Mouse (Mus musculus) retina, postnatal 1 day (tissue): Measurements from ENCODE around the gene Gm10324.
"Not testable (repeated sequence)": the region's sequence is repeated elsewhere in the genome, so short reads cannot be mapped to it uniquely, and the experiment has no call there.

Source experiments
- DNase-seq: peaks from one replicate; pipeline ENCODE4 v3.0.0-alpha.2; 2012

Gene Gm10324

DNA sequence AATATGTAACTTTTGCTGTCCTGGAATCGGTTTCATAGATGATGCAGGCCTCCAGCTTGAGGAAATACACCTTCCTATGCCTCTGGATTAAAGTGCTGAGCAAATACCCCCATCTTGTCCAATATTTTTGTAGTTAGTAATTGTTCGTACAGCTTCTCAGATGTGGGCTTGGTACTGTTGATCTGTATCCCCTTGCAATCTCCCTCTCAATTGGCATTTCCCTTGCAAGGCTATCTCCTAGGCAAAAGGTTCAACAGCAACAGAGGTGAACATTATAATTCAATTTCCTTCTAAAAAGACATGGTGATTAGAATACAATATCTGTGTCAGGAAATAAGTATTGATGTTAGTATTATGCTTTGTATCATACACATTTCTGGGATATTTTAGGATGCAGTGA, at the start of gene Gm10324:
Gene Gm10324 (plus strand): TSS at position 301 of the 400 bp plus-strand sequence.
- DNase-seq: not testable (repeated sequence)
